Mouse (Mus musculus) urinary bladder, postnatal 25 days (tissue): ENCODE data around the gene Krtap28-10.
A peak's percentile ranks its signal among the peaks of the same experiment; 100 is the strongest.

Source experiments
- DNase-seq: peaks from one replicate; pipeline ENCODE4 v3.0.0; 2022; ENCODE audit warnings: low spot score

Krtap28-10 gene

DNA sequence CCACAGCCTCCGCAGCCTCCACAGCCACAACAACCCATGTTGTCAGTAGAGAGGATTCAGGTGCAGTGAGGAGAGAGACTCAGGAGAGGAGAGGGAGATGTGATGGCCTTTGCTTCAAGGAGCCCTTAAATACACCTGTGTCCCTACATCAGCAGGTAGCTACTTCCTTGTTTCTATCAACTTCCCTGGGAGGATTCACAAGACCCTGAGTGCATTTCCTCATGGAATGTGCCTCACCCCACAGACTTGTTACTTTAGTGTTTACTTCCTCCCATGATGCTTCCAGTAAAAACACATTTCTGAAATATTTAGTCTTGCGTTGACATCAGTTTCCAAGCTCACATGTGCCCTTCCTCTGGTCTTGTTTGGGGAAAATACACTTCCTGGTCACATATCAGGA is at the start of gene Krtap28-10:
Krtap28-10 (minus strand) TSS at position 101 of the 400 bp plus-strand sequence.
- DNase-seq = no peak

GRCm38 (mm10) chr1:83091268-83091667 is 49.0 kb upstream of the Krtap28-10 start:
- no peak for DNase-seq

GRCm38 (mm10) chr1:83084790-83085189 is 42.5 kb upstream of the Krtap28-10 start:
- no peak for DNase-seq

DNA sequence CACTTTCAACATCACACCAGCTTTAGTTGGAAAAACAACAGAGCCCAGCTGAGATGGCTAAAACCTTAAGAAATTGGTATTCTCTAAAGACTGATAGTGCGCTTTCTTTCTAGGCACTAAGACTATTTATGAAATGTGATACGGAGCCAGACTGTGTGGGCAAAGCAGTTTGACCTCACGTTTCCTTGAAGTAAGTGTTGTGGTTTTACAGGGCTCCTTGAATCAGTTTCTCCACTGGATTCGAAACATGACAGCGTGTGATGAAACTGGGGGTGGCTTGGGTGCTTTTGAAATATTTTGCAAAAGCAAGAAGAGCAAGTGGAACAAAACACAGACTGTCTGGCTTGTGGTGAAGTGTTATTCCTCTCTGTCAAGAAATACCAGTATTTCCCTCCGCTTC is 34.7 kb upstream of the Krtap28-10 start:
- DNase-seq = no peak

GRCm38 (mm10) chr1:83076190-83076917 is 34.1 kb upstream of the Krtap28-10 start:
- DNase-seq = no peak

GRCm38 (mm10) chr1:83075526-83076189 is 33.4 kb upstream of the Krtap28-10 start:
- DNase-seq = no peak

GRCm38 (mm10) chr1:83067205-83067604 is 24.9 kb upstream of the Krtap28-10 start:
- DNase-seq = no peak

GRCm38 (mm10) chr1:83066577-83066976 is 24.3 kb upstream of the Krtap28-10 start:
- DNase-seq = no peak

- DNase-seq = peak; percentile 15
These were observed 22.6 kb upstream of the Krtap28-10 start for GRCm38 (mm10) chr1:83064851-83065250.

GRCm38 (mm10) chr1:83060643-83061042 is 18.4 kb upstream of the Krtap28-10 start, which contains the start of gene Krtap28-13:
Krtap28-13 (plus strand) TSS chr1:83060930.
- no peak for DNase-seq

- no peak for DNase-seq
These were observed 17.0 kb upstream of the Krtap28-10 start, which contains the start of gene A030005K14Rik for GRCm38 (mm10) chr1:83059278-83059677. A030005K14Rik (minus strand) TSS chr1:83059378.

DNA sequence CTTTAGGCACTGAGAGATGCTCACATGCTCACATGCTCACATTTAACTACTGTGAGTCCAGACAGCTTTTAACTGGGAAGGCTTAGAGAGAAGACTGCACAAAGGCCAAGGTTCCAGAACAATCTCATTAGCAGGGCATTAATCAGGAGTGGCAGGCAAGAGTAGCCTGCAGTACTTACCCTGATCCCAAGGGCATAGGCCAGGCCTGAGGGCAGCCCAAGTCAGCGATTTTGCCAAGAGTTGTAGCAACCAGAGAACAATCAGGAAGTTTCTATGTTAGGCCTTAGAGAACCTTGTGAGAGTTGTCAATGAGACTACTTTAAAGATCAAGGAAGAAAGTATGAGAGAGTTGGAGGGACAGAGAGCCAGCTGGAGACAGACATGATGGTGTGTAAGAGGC is 16.2 kb upstream of the Krtap28-10 start:
- DNase-seq = no peak

DNA sequence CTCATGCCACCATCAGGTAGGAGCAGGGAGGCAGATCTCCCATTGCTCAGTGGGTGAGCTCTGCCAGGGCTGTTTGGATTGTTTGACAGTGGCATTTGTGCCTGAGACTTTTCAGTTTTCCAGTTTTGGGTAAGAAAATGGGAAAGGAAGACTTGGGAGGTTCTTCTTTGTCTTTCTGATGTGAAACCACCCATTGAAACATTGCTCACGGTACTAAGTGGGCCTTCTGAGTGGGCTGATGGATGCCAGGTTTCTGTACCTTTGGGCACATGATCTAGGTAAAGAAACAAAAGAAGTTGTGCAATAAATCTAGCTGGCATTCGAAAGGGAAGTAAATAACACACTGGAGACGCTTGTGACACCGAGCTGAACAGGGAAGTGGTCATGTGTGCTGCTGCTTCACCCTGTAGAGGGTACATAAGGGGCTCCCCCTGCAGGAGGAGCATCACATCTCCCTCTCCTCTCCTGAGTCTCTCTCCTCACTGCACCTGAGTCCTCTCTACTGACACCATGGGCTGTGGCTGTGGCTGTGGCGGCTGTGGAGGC is 2.7 kb upstream of the Krtap28-10 start, which contains the start of gene Gm47969:
Gm47969 (plus strand) TSS at position 51 of the 546 bp plus-strand sequence.
- no peak for DNase-seq

DNA sequence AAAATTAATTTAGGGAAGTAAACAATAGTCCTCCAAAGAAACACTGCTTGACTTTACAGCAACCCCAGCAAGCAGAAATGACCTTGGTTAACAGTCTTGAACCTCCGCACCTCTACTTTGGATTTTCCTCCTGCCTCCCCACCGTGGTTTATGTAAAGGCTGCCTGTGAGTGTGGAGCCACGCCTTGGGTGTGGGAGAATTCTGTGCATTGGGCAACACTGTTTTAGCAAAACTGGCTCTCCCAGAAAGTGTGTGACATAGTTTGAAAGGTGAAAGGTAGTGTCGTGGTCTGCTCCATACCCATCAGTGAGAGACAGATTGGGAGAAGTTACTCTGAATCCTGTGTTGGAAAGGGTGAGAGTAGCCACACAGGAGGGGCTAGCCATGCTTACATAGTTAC is 3.2 kb downstream of the Krtap28-10 start:
- no peak for DNase-seq

- peak; percentile 18 for DNase-seq
These were observed 4.1 kb downstream of the Krtap28-10 start, which contains the start of gene Slc19a3 for GRCm38 (mm10) chr1:83038109-83038672. Slc19a3 (minus strand) TSS chr1:83038448.

DNA sequence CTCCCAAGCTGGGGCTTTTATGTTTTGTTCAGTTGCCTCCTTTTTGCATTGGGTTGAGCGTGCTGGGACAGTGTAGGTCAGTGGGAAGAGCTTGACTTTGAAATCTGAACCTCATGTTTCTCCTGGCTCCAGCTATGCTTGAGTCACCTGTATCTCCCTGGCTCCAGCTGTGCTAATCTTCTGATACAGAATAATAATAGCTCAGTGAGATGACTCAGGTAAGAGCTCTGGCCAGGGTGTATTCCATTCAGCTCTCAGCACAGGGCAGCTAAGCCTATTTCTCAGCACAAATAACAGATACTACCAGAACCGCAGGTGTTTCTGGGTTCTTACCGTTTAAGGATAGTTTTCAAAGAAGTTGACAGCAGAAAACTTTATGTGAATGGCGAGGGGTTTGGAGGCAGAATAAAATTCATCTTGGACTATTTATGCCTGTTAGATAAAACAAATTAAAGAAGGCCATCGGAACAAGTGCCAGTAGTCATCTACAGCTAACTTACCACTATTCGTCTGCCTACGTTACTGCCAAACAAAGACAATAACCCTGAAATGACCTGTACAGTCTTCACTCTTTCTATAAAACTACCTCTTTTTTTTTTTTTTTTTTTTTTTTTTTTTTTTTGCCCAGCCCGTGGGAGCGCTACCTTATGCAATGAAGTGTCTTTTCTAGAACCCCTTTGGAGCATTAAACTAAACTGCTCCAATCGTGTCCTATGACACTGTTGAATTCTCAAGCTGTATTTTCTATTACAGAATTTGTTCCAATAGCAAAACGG is 5.2 kb downstream of the Krtap28-10 start:
- DNase-seq = no peak

DNA sequence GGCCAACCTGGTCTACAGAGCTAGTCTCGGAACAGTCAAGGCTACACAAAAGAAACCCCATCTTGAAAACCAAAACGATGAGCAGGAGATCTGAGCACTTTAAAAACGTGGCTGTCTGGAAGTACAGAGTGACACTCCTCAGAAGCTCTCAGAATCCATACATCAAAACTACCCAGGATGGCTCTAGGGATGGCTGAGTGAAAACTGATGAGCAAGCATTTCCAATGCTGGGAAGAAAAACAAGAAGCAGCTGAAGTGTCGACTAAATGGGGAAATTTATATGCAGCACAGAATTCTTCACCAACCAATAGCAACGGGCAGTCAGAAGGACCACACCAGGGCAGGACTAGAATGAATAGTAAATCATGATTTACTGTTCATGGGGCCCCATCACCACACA is 7.8 kb downstream of the Krtap28-10 start:
- no peak for DNase-seq

GRCm38 (mm10) chr1:83032508-83032907 is 9.8 kb downstream of the Krtap28-10 start:
- no peak for DNase-seq

DNA sequence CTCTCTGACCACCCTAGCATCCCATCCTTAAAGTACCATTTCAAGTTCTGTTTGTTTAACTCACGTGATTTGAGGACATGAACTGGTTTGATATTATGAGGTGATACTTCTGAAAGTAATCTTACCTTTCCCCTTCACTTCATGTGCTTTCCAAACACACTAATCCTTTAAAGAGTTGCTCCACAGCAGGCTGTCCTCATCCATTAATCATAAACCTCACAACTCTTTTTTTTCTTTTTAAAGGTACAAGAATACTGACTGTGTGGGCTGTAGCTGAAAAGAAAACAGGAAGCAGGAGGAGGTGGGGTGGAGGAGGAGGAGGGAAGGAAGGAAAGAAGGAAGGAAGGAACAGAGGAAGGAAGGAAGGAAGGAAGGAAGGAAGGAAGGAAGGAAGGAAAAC is 10.3 kb downstream of the Krtap28-10 start:
- no peak for DNase-seq

DNA sequence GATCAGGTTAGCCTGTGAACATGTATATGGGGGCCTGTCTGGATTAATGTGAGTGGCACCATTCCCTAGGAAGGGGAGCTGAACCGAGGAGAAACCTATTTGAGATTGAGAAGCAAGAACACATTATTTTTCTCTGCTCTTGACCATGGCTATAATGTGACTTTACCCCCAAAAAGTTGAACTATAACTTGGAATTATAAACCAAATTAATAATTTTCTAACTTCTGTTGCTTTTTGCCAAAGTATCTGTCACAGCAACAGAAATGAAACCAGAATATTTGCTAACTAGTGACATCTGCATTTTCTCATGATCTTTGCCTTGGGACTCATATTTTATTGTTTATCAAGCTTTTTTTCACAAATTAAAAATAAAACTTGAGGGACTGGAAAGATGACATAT is 25.7 kb downstream of the Krtap28-10 start:
- DNase-seq = no peak

GRCm38 (mm10) chr1:83015329-83015879 is 26.9 kb downstream of the Krtap28-10 start:
- DNase-seq = no peak
